Mouse (Mus musculus): Measurements from ENCODE around the gene Cldn3. TPM values are rescaled to one million over a fixed set of nuclear protein-coding genes. Genes with fewer than 3 reads are reported as not detected.

Gene Cldn3
- total and polyA plus RNA-seq, 3 experiments: not detected

DNA sequence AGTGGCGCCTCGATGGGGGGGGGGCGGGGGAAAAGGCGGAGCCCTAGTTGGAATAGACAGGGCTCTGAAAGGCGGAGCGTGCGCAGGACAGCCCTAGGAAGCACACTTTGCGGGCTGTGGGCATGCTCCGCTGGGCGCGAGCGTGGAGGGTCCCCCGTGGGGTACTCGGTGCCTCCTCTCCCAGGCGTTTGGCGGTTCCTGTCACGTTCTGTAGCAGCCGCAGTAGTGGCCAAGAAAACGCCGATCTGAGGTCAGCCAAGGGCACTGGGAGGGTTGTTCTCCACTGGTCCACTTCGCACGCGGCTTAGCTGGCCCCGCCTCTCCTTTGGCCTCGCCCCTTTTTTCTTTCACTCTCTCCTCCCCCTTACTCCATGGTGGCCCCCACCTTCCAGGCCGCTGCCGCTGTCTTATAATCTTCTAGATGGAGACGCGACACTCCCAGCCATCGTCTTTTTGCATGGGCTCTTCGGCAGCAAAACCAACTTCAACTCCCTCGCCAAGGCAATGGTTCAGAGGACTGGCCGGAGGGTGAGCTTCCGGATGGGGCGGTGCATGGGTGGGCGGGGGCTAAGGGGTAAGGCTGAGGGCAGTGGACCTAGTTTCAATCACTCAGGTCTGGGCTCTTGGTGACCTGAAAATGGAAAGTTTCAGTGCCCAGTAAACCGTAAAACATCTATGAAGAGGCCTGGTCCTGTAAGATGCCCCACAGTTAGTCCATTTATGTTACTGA is 23.7 kb downstream of the Cldn3 start (continued):
- TF ChIP-seq MYC (IDR thresholded peaks at IDR 0.05; ENCODE audit: low read depth, low read length) (peak; percentile 95), UBTF (IDR thresholded peaks at IDR 0.05; ENCODE audit: low read depth, low read length) (no peak), MAZ (IDR thresholded peaks at IDR 0.05; ENCODE audit: low read depth, low read length) (peak; percentile 94; the same call in 1 of the 2 replicates), NRF1 (IDR thresholded peaks at IDR 0.05; ENCODE audit: low read depth, low read length) (peak; percentile 88), ZNF384 (IDR thresholded peaks at IDR 0.05; ENCODE audit: low read depth, low read length) (no peak)

- no peak overlapping the region for H3K27ac ChIP-seq (ENCODE audit: insufficient read depth, low read depth)
- in situ Hi-C loops (cut with MboI; ENCODE audit: low pct_ligation_motif_present, low pct_unique_long_range_greater_than_20kb, low sequenced_read_pairs): no loop called here
- no peak for DNase-seq (ENCODE audit: extremely low read depth)
These were observed 24.3 kb downstream of the Cldn3 start for GRCm38 (mm10) chr5:135010320-135010709.

GRCm38 (mm10) chr5:135010841-135011743 is 25.1 kb downstream of the Cldn3 start:
- no peak overlapping the region for H3K9ac ChIP-seq (ENCODE audit: insufficient read depth, low read depth)
- peak overlapping the region; percentile 78; the same call in 1 of the 2 replicates for H3K4me2 ChIP-seq (ENCODE audit: insufficient read depth, low read depth, poor library complexity, severe bottlenecking)
- TF ChIP-seq USF2 (conservative IDR thresholded peaks at IDR 0.05; ENCODE audit: low read depth, low read length): no peak
- no peak for TF ChIP-seq TBP (conservative IDR thresholded peaks at IDR 0.05; ENCODE audit: low read depth, low read length)
- TF ChIP-seq IRF4 (IDR thresholded peaks at IDR 0.05; ENCODE audit: low read depth, low read length): no peak
- no peak for TF ChIP-seq MAZ (IDR thresholded peaks at IDR 0.05; ENCODE audit: low read depth, low read length)
- TF ChIP-seq MAX (IDR thresholded peaks at IDR 0.05; ENCODE audit: low read length): no peak
- no peak for TF ChIP-seq RAD21 (IDR thresholded peaks at IDR 0.05; ENCODE audit: low read depth, low read length)
- TF ChIP-seq SIN3A (IDR thresholded peaks at IDR 0.05; ENCODE audit: low read length): no peak
- no peak for TF ChIP-seq NRF1 (IDR thresholded peaks at IDR 0.05; ENCODE audit: low read depth, low read length)
- no peak for TF ChIP-seq GABPA (IDR thresholded peaks at IDR 0.05; ENCODE audit: insufficient replicate concordance, low read depth, low read length)
- TF ChIP-seq ETS1 (conservative IDR thresholded peaks at IDR 0.05; ENCODE audit: low read depth, low read length): no peak
- TF ChIP-seq UBTF (IDR thresholded peaks at IDR 0.05; ENCODE audit: low read depth, low read length): no peak
- TF ChIP-seq MEF2A (IDR thresholded peaks at IDR 0.05; ENCODE audit: borderline replicate concordance, low read depth, low read length): no peak
- no peak for TF ChIP-seq PAX5 (IDR thresholded peaks at IDR 0.05; ENCODE audit: low read length)
- no peak for TF ChIP-seq ZNF384 (IDR thresholded peaks at IDR 0.05; ENCODE audit: low read depth, low read length)
- TF ChIP-seq CHD2 (IDR thresholded peaks at IDR 0.05; ENCODE audit: low read length): no peak
- no peak for TF ChIP-seq POLR2AphosphoS2 (IDR thresholded peaks at IDR 0.05; ENCODE audit: low read depth, low read length)
- TF ChIP-seq MXI1 (IDR thresholded peaks at IDR 0.05; ENCODE audit: low read depth, low read length): no peak
- TF ChIP-seq BHLHE40 (IDR thresholded peaks at IDR 0.05; ENCODE audit: low read depth, low read length): no peak

More at GRCm38 (mm10) chr5:135010320-135010709, 24.3 kb downstream of the Cldn3 start:
- no peaks in the 10 kb centered on the region; the same call in 1 of the 2 replicates for H3K79me2 ChIP-seq (replicated peaks; ENCODE audit: control insufficient read depth, extremely low read depth, insufficient read depth, poor library complexity, severe bottlenecking)
- H3K4me3 ChIP-seq (replicated peaks in 1 of 3; ENCODE audit: low read depth in 2 of 3, low read length in 2 of 3, poor library complexity in 1 of 3): peak overlapping the region; percentile 66 to 73 (median 67)
- H3K4me1 ChIP-seq (ENCODE audit: control insufficient read depth in 1 of 2, insufficient read depth in 2 of 2): peaks cover 10 to 34% of the 10 kb centered on the region in 2 experiments
- TF ChIP-seq TCF12 (IDR thresholded peaks at IDR 0.05; ENCODE audit: low read depth, low read length) (no peak), ZC3H11A (IDR thresholded peaks at IDR 0.05; ENCODE audit: low read depth, low read length) (no peak), MAFK (IDR thresholded peaks at IDR 0.05; ENCODE audit: insufficient replicate concordance, low read length) (no peak), USF2 (conservative IDR thresholded peaks at IDR 0.05; ENCODE audit: low read depth, low read length) (no peak), BHLHE40 (IDR thresholded peaks at IDR 0.05; ENCODE audit: low read depth, low read length) (0 out of 2 replicates have a peak, but pooled peaks have one; percentile 25), KAT2A (IDR thresholded peaks at IDR 0.05; ENCODE audit: insufficient replicate concordance, low read length) (no peak), TBP (conservative IDR thresholded peaks at IDR 0.05; ENCODE audit: low read depth, low read length) (no peak), JUN (IDR thresholded peaks at IDR 0.05; ENCODE audit: insufficient read depth, low read depth, low read length) (no peak), MYC (IDR thresholded peaks at IDR 0.05; ENCODE audit: low read depth, low read length) (0 out of 2 replicates have a peak, but pooled peaks have one; percentile 19), E2F4 (IDR thresholded peaks at IDR 0.05; ENCODE audit: insufficient replicate concordance, low read depth, low read length) (no peak), MEF2A (IDR thresholded peaks at IDR 0.05; ENCODE audit: borderline replicate concordance, low read depth, low read length) (no peak), CTCF (conservative IDR thresholded peaks at IDR 0.05 in 1 of 2, IDR thresholded peaks at IDR 0.05 in 1 of 2; ENCODE audit: low read depth in 2 of 2, low read length in 2 of 2) (no peak), USF1 (IDR thresholded peaks at IDR 0.05; ENCODE audit: low read depth, low read length) (no peak), SIN3A (IDR thresholded peaks at IDR 0.05; ENCODE audit: low read length) (no peak), HCFC1 (IDR thresholded peaks at IDR 0.05; ENCODE audit: low read depth, low read length) (no peak), MAX (IDR thresholded peaks at IDR 0.05; ENCODE audit: low read length) (no peak; the same call in 1 of the 2 replicates)
- no peaks in the 10 kb centered on the region for H3K9me3 ChIP-seq (replicated peaks; ENCODE audit: low read length)
- H3K27me3 ChIP-seq (replicated peaks): peaks cover 17% of the 10 kb centered on the region
- peak overlapping the region; percentile 78 for H3K4me2 ChIP-seq (ENCODE audit: insufficient read depth, low read depth, poor library complexity, severe bottlenecking)
- dilution Hi-C loops (cut with MboI; ENCODE audit: extremely low pct_ligation_motif_present, extremely low pct_unique_long_range_greater_than_20kb, low sequenced_read_pairs): no loop called here
- peak overlapping the region; percentile 82 for H3K9ac ChIP-seq (ENCODE audit: insufficient read depth, low read depth)
- peaks cover 2 to 18% of the 10 kb centered on the region in 2 experiments for H3K36me3 ChIP-seq (replicated peaks in 1 of 2; ENCODE audit: control insufficient read depth in 1 of 2, insufficient read depth in 1 of 2, low read length in 1 of 2)

More at GRCm38 (mm10) chr5:135010841-135011743, 25.1 kb downstream of the Cldn3 start:
- Histone ChIP-seq H3K36me3 (replicated peaks in 1 of 2; ENCODE audit: control insufficient read depth in 1 of 2, insufficient read depth in 1 of 2, low read length in 1 of 2) (peaks cover 2 to 18% of the 10 kb centered on the region in 2 experiments), H3K27me3 (replicated peaks) (peaks cover 10% of the 10 kb centered on the region), H3K4me3 (replicated peaks in 1 of 3; ENCODE audit: low read depth in 2 of 3, low read length in 2 of 3, poor library complexity in 1 of 3) (no peak overlapping the region), H3K4me1 (ENCODE audit: control insufficient read depth in 1 of 2, insufficient read depth in 2 of 2) (peaks cover 10 to 40% of the 10 kb centered on the region in 2 experiments), H3K9me3 (replicated peaks; ENCODE audit: low read length) (no peaks in the 10 kb centered on the region), H3K79me2 (replicated peaks; ENCODE audit: control insufficient read depth, extremely low read depth, insufficient read depth, poor library complexity, severe bottlenecking) (no peaks in the 10 kb centered on the region; the same call in 1 of the 2 replicates), H3K27ac (ENCODE audit: insufficient read depth, low read depth) (no peak overlapping the region)
- in situ Hi-C loops (cut with MboI; ENCODE audit: low pct_ligation_motif_present, low pct_unique_long_range_greater_than_20kb, low sequenced_read_pairs): no loop called here
- no peak for DNase-seq (ENCODE audit: extremely low read depth)
- dilution Hi-C loops (cut with MboI; ENCODE audit: extremely low pct_ligation_motif_present, extremely low pct_unique_long_range_greater_than_20kb, low sequenced_read_pairs): no loop called here

Measured in CH12.LX (cell line).